Mouse (Mus musculus) T-helper 1 cell (primary cell): ENCODE measurements around the gene Glyat.

Experiments
- in situ Hi-C: fragments of 300-600 bp; cut with MboI, MseI; formaldehyde crosslinking; loops from one replicate; pipeline ENCODE4 v1.15.1; 2025; ENCODE audit warnings: high pct_unique_total_duplicates

The Glyat gene

DNA sequence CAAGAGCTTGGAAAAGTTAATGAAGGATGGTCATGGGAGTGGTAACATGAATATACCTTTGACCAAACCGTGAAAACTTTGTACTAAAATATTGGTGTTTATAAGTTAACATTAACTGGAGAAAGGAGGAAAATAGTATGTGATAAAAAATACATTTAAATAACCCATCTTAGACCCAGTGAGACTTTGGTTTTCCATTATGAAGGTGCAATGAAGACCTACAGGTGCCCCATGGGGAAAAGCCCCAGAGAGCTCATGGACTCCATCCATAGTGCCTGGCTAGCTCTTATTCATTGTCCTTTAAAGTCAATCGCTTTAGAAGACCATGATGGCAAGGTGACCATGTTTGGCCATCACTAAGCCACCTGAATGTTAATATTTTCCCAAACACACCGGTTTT lies 44.7 kb downstream of the Glyat start, which contains the start of gene Olfr1443:
TSS of gene Olfr1443 (plus strand) at position 301 of the 400 bp plus-strand sequence.
- in situ Hi-C loops: loop anchor here (25.0 kb wide), 1 partner anchor 1134 kb away; the partner anchor contains the start of gene Olfr1499

DNA sequence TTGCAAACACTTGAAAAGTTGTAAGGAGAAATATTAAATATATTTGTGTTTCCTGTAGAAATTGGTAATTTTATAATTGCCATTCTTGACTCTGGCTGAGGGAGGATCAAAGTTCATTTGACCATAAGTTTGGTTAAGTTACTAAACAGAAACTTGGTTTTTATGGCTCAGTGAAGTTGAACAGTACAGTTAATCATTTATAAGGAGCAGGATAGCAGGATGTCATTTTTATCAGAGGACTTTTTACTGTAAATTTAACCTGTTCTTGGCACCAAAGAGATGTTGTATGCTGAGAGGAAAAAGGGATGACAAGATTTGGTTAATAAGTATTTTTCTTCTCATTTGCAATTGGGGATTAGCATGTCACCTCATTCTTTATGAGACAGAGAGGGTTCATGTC lies 51.5 kb downstream of the Glyat start:
- in situ Hi-C loops: loop anchor here (25.0 kb wide), 1 partner anchor 1128 kb away; the partner anchor contains the start of gene Olfr1499

DNA sequence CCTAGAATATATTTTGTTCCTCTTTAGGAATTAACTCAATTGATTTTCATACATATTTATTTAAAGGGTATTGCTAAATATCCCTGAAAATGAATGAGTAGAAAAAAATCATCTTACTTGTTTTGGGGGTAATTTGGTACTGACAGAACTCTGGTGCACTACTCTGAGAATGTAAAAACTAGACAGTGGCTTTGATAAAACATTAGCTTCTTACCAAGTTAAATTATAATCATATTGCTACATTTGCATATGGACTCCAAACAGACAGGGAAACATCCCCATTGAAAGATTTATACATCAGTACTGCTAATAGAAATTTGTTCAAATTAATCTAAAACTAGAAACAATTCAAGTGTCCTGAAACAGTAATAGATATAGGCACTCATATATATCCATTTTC lies 52.1 kb downstream of the Glyat start:
- in situ Hi-C loops: loop anchor here (25.0 kb wide), 1 partner anchor 1127 kb away; the partner anchor contains the start of gene Olfr1499

DNA sequence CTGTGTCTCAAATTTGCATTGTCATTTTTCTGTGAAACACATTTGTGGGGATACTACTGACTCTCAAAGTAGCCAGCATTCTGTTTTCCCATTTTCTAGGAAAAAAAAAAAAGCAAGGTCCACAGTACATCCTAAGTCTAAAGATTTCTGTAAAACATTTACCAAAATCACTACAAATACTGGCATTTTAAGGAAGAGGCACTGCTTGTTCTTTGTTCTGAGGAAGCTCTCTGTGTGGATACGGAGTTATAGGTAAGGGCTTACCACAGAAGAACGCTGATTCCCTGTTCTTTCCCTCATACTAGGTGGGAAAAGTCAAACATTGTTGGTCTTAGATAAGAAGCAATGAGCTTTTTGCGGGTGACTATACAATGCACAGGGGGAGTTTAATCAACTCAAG lies 62.5 kb downstream of the Glyat start, which contains the start of gene Keg1:
TSS of gene Keg1 (plus strand) at position 197 of the 400 bp plus-strand sequence.
- in situ Hi-C loops: loop anchor here (25.0 kb wide), 1 partner anchor 1117 kb away; the partner anchor contains the start of gene Olfr1499

DNA sequence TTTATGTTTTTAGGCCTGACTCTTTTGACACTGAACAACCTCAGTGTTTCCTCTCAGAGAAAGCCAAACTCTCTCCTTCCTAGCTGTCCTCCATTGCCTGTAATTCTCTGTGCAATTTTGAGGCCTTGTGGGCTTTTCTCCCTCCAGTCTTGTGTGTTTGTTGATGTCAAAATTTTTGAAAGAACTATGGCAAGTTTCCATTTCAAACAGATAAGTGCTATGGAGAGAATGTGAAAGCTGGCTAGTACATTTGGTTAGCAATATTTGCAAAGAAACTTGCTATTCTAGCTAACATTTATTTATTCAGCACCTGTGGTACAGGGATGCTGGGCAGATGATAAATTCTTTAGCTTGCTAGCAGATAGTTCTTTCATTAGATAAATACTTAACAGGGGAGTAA lies 63.1 kb downstream of the Glyat start:
- in situ Hi-C loops: loop anchor here (25.0 kb wide), 1 partner anchor 1116 kb away; the partner anchor contains the start of gene Olfr1499
